Mouse (Mus musculus): ENCODE data around the gene Togaram1.

The Togaram1 gene

GRCm38 (mm10) chr12:65058203-65058602, 92.6 kb downstream of the Togaram1 start:
- no peak for DNase-seq

DNA sequence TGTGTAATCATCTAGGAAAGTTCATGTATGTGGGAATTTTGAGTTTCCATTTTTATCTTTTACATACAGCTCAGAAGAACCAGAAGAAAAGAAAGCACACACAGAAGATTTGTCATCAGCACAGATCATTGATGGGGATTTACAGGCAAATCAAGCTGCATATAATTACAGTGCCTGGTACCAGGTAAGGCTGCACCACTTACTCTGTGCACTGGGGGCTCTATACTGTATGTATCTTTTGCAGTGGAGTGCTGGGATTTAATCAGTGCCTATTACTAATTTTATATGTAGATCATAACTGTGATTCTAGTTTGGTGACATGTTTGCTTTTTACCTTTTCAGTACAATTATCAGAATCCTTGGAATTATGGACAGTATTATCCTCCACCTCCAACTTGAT, 95.5 kb downstream of the Togaram1 start:
- DNase-seq: no peak

GRCm38 (mm10) chr12:65065241-65065640, 99.6 kb downstream of the Togaram1 start:
- no peak for DNase-seq

DNA sequence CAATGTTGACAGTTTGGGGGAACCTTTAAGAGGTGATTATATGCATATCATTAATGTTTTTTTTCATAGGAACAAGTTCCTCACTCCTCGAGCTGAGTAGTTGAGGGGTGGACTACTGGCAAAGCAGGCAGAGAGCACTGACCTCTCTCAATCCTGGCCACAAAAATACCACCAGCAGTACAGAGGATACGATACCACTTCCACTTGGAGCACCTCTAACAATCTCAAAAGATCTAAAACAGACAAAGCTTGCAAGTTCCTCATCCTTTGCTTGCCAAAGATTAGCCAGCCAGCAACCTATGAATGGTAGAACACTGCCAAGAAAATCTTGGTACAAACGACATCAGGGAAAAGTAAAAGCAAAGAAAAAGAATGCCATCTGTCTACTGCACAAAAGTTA, 100.6 kb downstream of the Togaram1 start:
- DNase-seq: no peak

DNA sequence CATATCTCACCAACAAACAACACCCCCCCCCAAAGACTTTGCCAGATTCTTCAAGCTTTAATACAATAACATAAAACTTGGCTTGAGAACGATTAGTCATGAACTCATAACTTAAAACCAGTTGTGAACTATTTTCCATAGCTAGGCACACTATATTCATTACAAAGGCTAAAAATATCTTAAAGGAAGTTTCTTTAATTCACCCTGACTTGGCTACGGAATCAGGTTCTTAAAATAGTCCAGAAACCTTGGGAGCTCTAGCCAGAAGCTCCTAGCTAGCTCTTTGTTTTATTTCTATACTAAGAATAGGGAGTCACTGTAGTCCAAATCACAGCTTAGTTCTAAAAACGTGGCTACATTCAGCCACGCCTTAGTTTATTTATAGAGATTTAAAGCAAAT, 102.8 kb downstream of the Togaram1 start:
- no peak for DNase-seq

All from spleen, adult 18-20 months (tissue).